Mouse (Mus musculus) liver, adult 2 months (tissue): ENCODE results near the gene Iqcf3.

ENCODE experiments used
- CTCF ChIP-seq: fragments of 200-500 bp; IDR thresholded peaks from 2 replicates; pipeline ENCODE4 v1.5.1; 2011; ENCODE audit warnings: low read depth, low read length, control low read depth
- POLR2A ChIP-seq: fragments of 200-500 bp; IDR thresholded peaks from 2 replicates; pipeline ENCODE4 v1.6.1; 2011; ENCODE audit warnings: low read length, control low read depth; ENCODE audit not compliant: insufficient read depth; ENCODE audit errors: extremely low read depth

GRCm38 (mm10) chr9:106462430-106462800, 99.0 kb downstream of the Iqcf3 start:
- no peak for TF ChIP-seq CTCF
- no peak for TF ChIP-seq POLR2A
